In genomic region chr4:22263903-22264302, GRCm38 (mm10) we compare ENCODE assay signal across 16 mouse cellular contexts.
DNase-seq lines count a peak whose midpoint lies in the region; ATAC-seq lines count a peak whose summit lies in the region.
"Had no signal": no experiment of that assay in that cellular context is flagged by ENCODE, and none has a peak within 500 bp of the region (broad histone marks: within the 10 kb centered on the region; RNA-seq: fewer than 3 reads in every experiment).

No protein-coding gene starts in this region.

- no peaks in the 10 kb centered on the region for H3K27me3 ChIP-seq in embryonic facial prominence, embryonic 11.5 days (ENCODE audit: control insufficient read depth, insufficient read depth, low read length)
- no peaks in the 10 kb centered on the region for H3K27me3 ChIP-seq in embryonic facial prominence, embryonic 10.5 days (replicated peaks; ENCODE audit: low read depth, poor library complexity, severe bottlenecking)
- no peaks in the 10 kb centered on the region for H3K27me3 ChIP-seq in midbrain, embryonic 14.5 days (ENCODE audit: control insufficient read depth, insufficient read depth, low read length)
- H3K27me3 ChIP-seq in midbrain, embryonic 13.5 days, result no peaks in the 10 kb centered on the region
- H3K27me3 ChIP-seq: heart, embryonic 13.5 days had no signal

- no peaks in the 10 kb centered on the region for H3K4me1 ChIP-seq in embryonic facial prominence, embryonic 11.5 days (ENCODE audit: control insufficient read depth, insufficient read depth, low read length)
- peaks cover 4% of the 10 kb centered on the region for H3K4me1 ChIP-seq in embryonic facial prominence, embryonic 10.5 days
- no peaks in the 10 kb centered on the region for H3K4me1 ChIP-seq in midbrain, embryonic 14.5 days (ENCODE audit: control insufficient read depth, insufficient read depth, low read length)
- H3K4me1 ChIP-seq in midbrain, embryonic 13.5 days (replicated peaks), result no peaks in the 10 kb centered on the region
- H3K4me1 ChIP-seq: heart, embryonic 13.5 days; hindbrain, embryonic 10.5 days; midbrain, embryonic 10.5 days had no signal

- no peaks in the 10 kb centered on the region for H3K36me3 ChIP-seq in embryonic facial prominence, embryonic 11.5 days (replicated peaks; ENCODE audit: control insufficient read depth, insufficient read depth, low read depth, low read length)
- no peaks in the 10 kb centered on the region for H3K36me3 ChIP-seq in embryonic facial prominence, embryonic 10.5 days (replicated peaks)
- H3K36me3 ChIP-seq in midbrain, embryonic 14.5 days (ENCODE audit: control insufficient read depth, insufficient read depth, low read length), result no peaks in the 10 kb centered on the region
- H3K36me3 ChIP-seq in midbrain, embryonic 13.5 days, result no peaks in the 10 kb centered on the region
- H3K36me3 ChIP-seq: heart, embryonic 13.5 days; hindbrain, embryonic 10.5 days; midbrain, embryonic 10.5 days had no signal

- no peak overlapping the region for H3K9ac ChIP-seq in embryonic facial prominence, embryonic 11.5 days (replicated peaks; ENCODE audit: low read length)
- H3K9ac ChIP-seq in midbrain, embryonic 14.5 days (replicated peaks; ENCODE audit: low read length), result no peak overlapping the region
- H3K9ac ChIP-seq in midbrain, embryonic 13.5 days (replicated peaks), result no peak overlapping the region
- H3K9ac ChIP-seq: heart, embryonic 13.5 days had no signal

- H3K27ac ChIP-seq in embryonic facial prominence, embryonic 11.5 days (replicated peaks; ENCODE audit: low read depth, low read length), result no peak overlapping the region
- no peak overlapping the region for H3K27ac ChIP-seq in embryonic facial prominence, embryonic 10.5 days (replicated peaks)
- no peak overlapping the region for H3K27ac ChIP-seq in midbrain, embryonic 14.5 days (replicated peaks; ENCODE audit: low read depth, low read length)
- no peak overlapping the region for H3K27ac ChIP-seq in midbrain, embryonic 13.5 days
- H3K27ac ChIP-seq: heart, embryonic 13.5 days; hindbrain, embryonic 10.5 days; midbrain, embryonic 10.5 days had no signal

- 25% methylated on average over 6 of the region's 6 CpGs for WGBS in embryonic facial prominence, embryonic 11.5 days
- WGBS in embryonic facial prominence, embryonic 10.5 days, result 23% methylated on average over 6 of the region's 6 CpGs
- WGBS in midbrain, embryonic 14.5 days, result 59% methylated on average over 6 of the region's 6 CpGs
- 57% methylated on average over 6 of the region's 6 CpGs for WGBS in midbrain, embryonic 13.5 days

- no peak for ATAC-seq in embryonic facial prominence, embryonic 11.5 days (replicated peaks; ENCODE audit: insufficient number of reproducible peaks, low FRiP score, low TSS enrichment, low read depth)
- no peak for ATAC-seq in midbrain, embryonic 14.5 days (ENCODE audit: low FRiP score, low TSS enrichment)
- no peak for ATAC-seq in midbrain, embryonic 13.5 days

- H3K4me3 ChIP-seq in embryonic facial prominence, embryonic 11.5 days (ENCODE audit: low read depth, low read length), result no peak overlapping the region
- no peak overlapping the region for H3K4me3 ChIP-seq in embryonic facial prominence, embryonic 10.5 days
- no peak overlapping the region for H3K4me3 ChIP-seq in midbrain, embryonic 14.5 days (replicated peaks; ENCODE audit: low read depth, low read length)
- H3K4me3 ChIP-seq in midbrain, embryonic 13.5 days (replicated peaks), result no peak overlapping the region
- H3K4me3 ChIP-seq: heart, embryonic 13.5 days; hindbrain, embryonic 10.5 days; midbrain, embryonic 10.5 days had no signal

- peak; percentile 14 for DNase-seq in embryonic facial prominence, embryonic 11.5 days (ENCODE audit: low spot score)
- no peak for DNase-seq in embryonic facial prominence, embryonic 10.5 days (ENCODE audit: low spot score)
- peak; percentile 46 for DNase-seq in midbrain, embryonic 14.5 days
- peak; percentile 24 for DNase-seq in hindlimb bud, embryonic 11.5 days (ENCODE audit: extremely low spot score, low read depth, low spot score)
- no peak for DNase-seq in urinary bladder, adult 2 months (ENCODE audit: low spot score)
- DNase-seq in cerebellum, adult 9-10 months, result no peak
- DNase-seq in thymus, postnatal 10 days (ENCODE audit: low spot score in 2 of 2), result no peak
- DNase-seq: adrenal gland, adult 2 months; cerebellum, adult 11 months; lung, postnatal 10 days; thymus, postnatal 14 days had no signal

- H3K4me2 ChIP-seq in embryonic facial prominence, embryonic 11.5 days (ENCODE audit: low read depth, low read length), result no peak overlapping the region
- H3K4me2 ChIP-seq in midbrain, embryonic 14.5 days (ENCODE audit: low read length), result no peak overlapping the region
- no peak overlapping the region for H3K4me2 ChIP-seq in midbrain, embryonic 13.5 days (replicated peaks)
- H3K4me2 ChIP-seq: heart, embryonic 13.5 days; liver, embryonic 11.5 days had no signal

- H3K9me3 ChIP-seq in embryonic facial prominence, embryonic 11.5 days (replicated peaks; ENCODE audit: control insufficient read depth, low read length), result no peaks in the 10 kb centered on the region
- H3K9me3 ChIP-seq in embryonic facial prominence, embryonic 10.5 days, result no peaks in the 10 kb centered on the region; the same call in 1 of the 2 replicates
- H3K9me3 ChIP-seq in midbrain, embryonic 14.5 days (ENCODE audit: control insufficient read depth, low read length), result no peaks in the 10 kb centered on the region
- no peaks in the 10 kb centered on the region; the same call in 1 of the 2 replicates for H3K9me3 ChIP-seq in midbrain, embryonic 13.5 days
- H3K9me3 ChIP-seq: heart, embryonic 13.5 days; hindbrain, embryonic 10.5 days; midbrain, embryonic 10.5 days had no signal

Comparison
In these comparisons a context has a peak if more than half of its experiments do, and no peak if none do; other contexts are left out.
1. DNase-seq: peak in embryonic facial prominence, embryonic 11.5 days (single experiment), midbrain, embryonic 14.5 days (single experiment) and hindlimb bud, embryonic 11.5 days (single experiment); none in embryonic facial prominence, embryonic 10.5 days (single experiment), urinary bladder, adult 2 months (single experiment), cerebellum, adult 9-10 months (single experiment) and thymus, postnatal 10 days (0 of 2).